Mouse (Mus musculus): ENCODE results near the gene Rnf214. TPM values are rescaled to one million over a fixed set of nuclear protein-coding genes. Genes with fewer than 3 reads are reported as not detected.

Gene Rnf214
- total and polyA plus RNA-seq, 3 experiments: 7.9 to 17.0 TPM; not detected in 1

DNA sequence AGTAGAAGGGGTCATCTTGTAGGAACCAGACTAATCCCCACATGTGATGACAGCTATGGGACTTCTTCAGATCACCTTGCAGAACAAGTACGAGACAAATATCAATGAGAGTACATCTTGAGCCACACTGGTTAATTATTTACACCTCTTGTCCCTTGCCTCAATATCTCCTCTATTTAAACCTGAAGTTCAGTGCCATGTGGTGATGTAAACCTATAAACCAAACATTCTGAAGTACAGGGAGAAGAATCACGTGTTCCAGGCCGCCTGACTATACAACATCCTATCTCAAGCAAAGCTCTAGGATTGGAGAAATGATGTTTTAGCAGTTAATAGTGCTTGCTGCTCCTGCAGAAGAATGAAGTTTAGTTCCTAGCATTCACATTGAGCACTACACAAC, 36.4 kb downstream of the Rnf214 start:
- TF ChIP-seq POLR2A (IDR thresholded peaks at IDR 0.05; ENCODE audit: control insufficient read depth in 1 of 2, insufficient read depth in 1 of 2, low read depth in 1 of 2, low read length in 2 of 2, poor library complexity in 1 of 2) (no peak), JUND (IDR thresholded peaks at IDR 0.05; ENCODE audit: low read depth, low read length) (no peak)
- Histone ChIP-seq H3K9ac (ENCODE audit: control insufficient read depth, low read depth, low read length, poor library complexity, severe bottlenecking) (no peak overlapping the region), H3K27ac (ENCODE audit: control insufficient read depth, low read depth, low read length) (no peak overlapping the region), H3K79me2 (ENCODE audit: control insufficient read depth, insufficient read depth, low read length, poor library complexity) (no peaks in the 10 kb centered on the region), H3K4me1 (ENCODE audit: control insufficient read depth in 1 of 2, insufficient read depth in 2 of 2, low read length in 2 of 2) (no peaks in the 10 kb centered on the region), H3K36me3 (ENCODE audit: control insufficient read depth in 1 of 2, insufficient read depth in 2 of 2, low read length in 2 of 2) (peaks cover 0 to 1% of the 10 kb centered on the region in 2 experiments; a peak in 2 of 4 replicates), H3K4me3 (ENCODE audit: control insufficient read depth in 1 of 2, insufficient read depth in 1 of 2, low read depth in 2 of 2, low read length in 2 of 2) (no peak overlapping the region), H3K9me3 (replicated peaks; ENCODE audit: insufficient read depth, low read length) (no peaks in the 10 kb centered on the region), H3K27me3 (ENCODE audit: control insufficient read depth in 1 of 2, insufficient read depth in 2 of 2, low read length in 2 of 2) (no peaks in the 10 kb centered on the region)
- DNase-seq (ENCODE audit: low read depth, low spot score): no peak

- H3K36me3 ChIP-seq (ENCODE audit: control insufficient read depth in 1 of 2, insufficient read depth in 2 of 2, low read length in 2 of 2): peaks cover 0 to 1% of the 10 kb centered on the region in 2 experiments; a peak in 2 of 4 replicates
- H3K27me3 ChIP-seq (ENCODE audit: control insufficient read depth in 1 of 2, insufficient read depth in 2 of 2, low read length in 2 of 2): no peaks in the 10 kb centered on the region
- TF ChIP-seq RAD21 (IDR thresholded peaks at IDR 0.05; ENCODE audit: low read depth, low read length): no peak
- no peak for TF ChIP-seq MYB (IDR thresholded peaks at IDR 0.05; ENCODE audit: low read depth, low read length)
- TF ChIP-seq MXI1 (IDR thresholded peaks at IDR 0.05; ENCODE audit: low read depth, low read length): no peak
- TF ChIP-seq TBP (IDR thresholded peaks at IDR 0.05; ENCODE audit: low read depth, low read length): no peak
- no peak for TF ChIP-seq UBTF (IDR thresholded peaks at IDR 0.05; ENCODE audit: borderline replicate concordance, insufficient read depth, low read depth, low read length)
- TF ChIP-seq TCF12 (IDR thresholded peaks at IDR 0.05; ENCODE audit: low read depth, low read length): no peak
- no peak for TF ChIP-seq ETS1 (IDR thresholded peaks at IDR 0.05; ENCODE audit: low read depth, low read length)
- no peak for TF ChIP-seq ELF1 (IDR thresholded peaks at IDR 0.05; ENCODE audit: low read depth, low read length)
- TF ChIP-seq TAL1 (IDR thresholded peaks at IDR 0.05; ENCODE audit: low read length): no peak
- TF ChIP-seq SIN3A (IDR thresholded peaks at IDR 0.05; ENCODE audit: low read length): no peak
- no peak for TF ChIP-seq MYC (IDR thresholded peaks at IDR 0.05; ENCODE audit: low read depth, low read length)
- no peak for TF ChIP-seq EP300 (IDR thresholded peaks at IDR 0.05; ENCODE audit: low read depth in 1 of 2, low read length in 2 of 2)
- no peak for TF ChIP-seq MAX (IDR thresholded peaks at IDR 0.05; ENCODE audit: low read length)
- no peak for TF ChIP-seq JUND (IDR thresholded peaks at IDR 0.05; ENCODE audit: low read depth, low read length)
- H3K9ac ChIP-seq (ENCODE audit: control insufficient read depth, low read depth, low read length, poor library complexity, severe bottlenecking): no peak overlapping the region
- no peak overlapping the region for H3K27ac ChIP-seq (ENCODE audit: control insufficient read depth, low read depth, low read length)
- no peak for DNase-seq (ENCODE audit: low read depth, low spot score)
- no peaks in the 10 kb centered on the region for H3K4me1 ChIP-seq (ENCODE audit: control insufficient read depth in 1 of 2, insufficient read depth in 2 of 2, low read length in 2 of 2)
- no peaks in the 10 kb centered on the region for H3K79me2 ChIP-seq (ENCODE audit: control insufficient read depth, insufficient read depth, low read length, poor library complexity)
- no peaks in the 10 kb centered on the region for H3K9me3 ChIP-seq (replicated peaks; ENCODE audit: insufficient read depth, low read length)
- no peak overlapping the region for H3K4me3 ChIP-seq (ENCODE audit: control insufficient read depth in 1 of 2, insufficient read depth in 1 of 2, low read depth in 2 of 2, low read length in 2 of 2)
Observed at GRCm38 (mm10) chr9:45869181-45869580, 37.5 kb downstream of the Rnf214 start.

- TF ChIP-seq POLR2AphosphoS2 (IDR thresholded peaks at IDR 0.05; ENCODE audit: low read length) (no peak), USF1 (IDR thresholded peaks at IDR 0.05; ENCODE audit: low read depth, low read length) (no peak), SMC3 (IDR thresholded peaks at IDR 0.05; ENCODE audit: low read depth, low read length) (no peak), TCF12 (IDR thresholded peaks at IDR 0.05; ENCODE audit: low read depth, low read length) (no peak), ELF1 (IDR thresholded peaks at IDR 0.05; ENCODE audit: low read depth, low read length) (no peak)
- H3K36me3 ChIP-seq (ENCODE audit: control insufficient read depth in 1 of 2, insufficient read depth in 2 of 2, low read length in 2 of 2): peaks cover 0 to 1% of the 10 kb centered on the region in 2 experiments; a peak in 1 of 4 replicates
Observed at GRCm38 (mm10) chr9:45861813-45862212, 44.9 kb downstream of the Rnf214 start.

More at GRCm38 (mm10) chr9:45861813-45862212, 44.9 kb downstream of the Rnf214 start:
- no peaks in the 10 kb centered on the region for H3K4me1 ChIP-seq (ENCODE audit: control insufficient read depth in 1 of 2, insufficient read depth in 2 of 2, low read length in 2 of 2)
- H3K79me2 ChIP-seq (ENCODE audit: control insufficient read depth, insufficient read depth, low read length, poor library complexity): no peaks in the 10 kb centered on the region
- H3K27ac ChIP-seq (ENCODE audit: control insufficient read depth, low read depth, low read length): no peak overlapping the region
- no peaks in the 10 kb centered on the region for H3K9me3 ChIP-seq (replicated peaks; ENCODE audit: insufficient read depth, low read length)
- no peak overlapping the region for H3K4me3 ChIP-seq (ENCODE audit: control insufficient read depth in 1 of 2, insufficient read depth in 1 of 2, low read depth in 2 of 2, low read length in 2 of 2)
- DNase-seq (ENCODE audit: low read depth, low spot score): no peak
- H3K9ac ChIP-seq (ENCODE audit: control insufficient read depth, low read depth, low read length, poor library complexity, severe bottlenecking): no peak overlapping the region
- H3K27me3 ChIP-seq (ENCODE audit: control insufficient read depth in 1 of 2, insufficient read depth in 2 of 2, low read length in 2 of 2): no peaks in the 10 kb centered on the region
